ENCODE assay signal across 9 mouse cellular contexts in the genomic region with DNA sequence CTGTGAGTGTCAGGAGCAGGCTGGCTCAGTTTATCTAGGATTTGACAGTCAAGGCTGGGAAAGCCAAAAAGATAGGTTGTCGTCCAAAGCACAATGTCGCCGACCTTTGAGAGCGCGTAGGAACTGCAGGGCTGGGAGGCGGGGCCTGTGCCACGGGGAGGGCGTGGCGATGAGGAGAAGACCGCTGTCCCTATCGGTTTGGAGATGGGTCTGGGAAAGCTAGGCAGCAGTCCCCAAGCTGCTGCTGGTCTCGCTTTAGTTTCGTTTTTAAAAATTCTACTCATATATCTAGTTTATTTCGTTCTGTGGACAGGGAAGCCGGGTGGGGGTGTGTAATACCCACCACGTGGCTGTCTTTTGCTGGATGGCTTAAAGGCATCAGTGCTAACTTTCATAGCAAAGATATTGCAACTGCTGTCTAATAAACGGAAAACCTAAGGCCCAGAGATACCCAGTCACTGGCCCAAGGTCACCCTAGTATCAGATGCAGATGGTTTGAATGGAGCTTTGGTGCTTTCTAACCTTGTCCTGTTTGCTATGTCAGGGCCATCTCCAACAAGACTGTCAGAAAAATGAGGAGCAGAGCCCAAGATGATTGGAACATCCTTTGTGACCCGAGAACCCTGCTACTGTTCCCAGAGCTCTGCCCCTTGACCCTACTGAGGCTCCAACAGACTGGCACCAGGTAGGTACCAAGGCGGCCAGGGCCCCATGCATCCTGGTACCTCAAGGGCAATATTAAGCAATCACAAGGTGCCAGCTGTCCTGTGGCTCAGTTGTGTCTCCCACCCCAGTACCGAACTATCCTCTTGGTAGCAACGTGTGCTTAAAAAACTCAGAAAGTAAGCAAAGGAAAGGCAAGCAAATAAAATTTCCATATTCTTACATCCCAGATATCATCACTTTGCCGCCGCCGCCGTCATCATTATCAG. TPM values are rescaled to one million over a fixed set of nuclear protein-coding genes. Genes with fewer than 3 reads are reported as not detected.
DNase-seq lines count a peak whose midpoint lies in the region; ATAC-seq and TF ChIP-seq lines count a peak whose summit lies in the region.
"Had no signal": no experiment of that assay in that cellular context is flagged by ENCODE, and none has a peak within 500 bp of the region (broad histone marks: within the 10 kb centered on the region; RNA-seq: fewer than 3 reads in every experiment).

No protein-coding gene starts in this region.

- no peaks in the 10 kb centered on the region for H3K36me3 ChIP-seq in E14TG2a.4 (ENCODE audit: insufficient read depth, low read length)
- no peaks in the 10 kb centered on the region for H3K36me3 ChIP-seq in forebrain, embryonic 10.5 days (replicated peaks)
- H3K36me3 ChIP-seq in neural tube, embryonic 14.5 days (ENCODE audit: control insufficient read depth, insufficient read depth, low read length) = no peaks in the 10 kb centered on the region
- H3K36me3 ChIP-seq in testis, adult 2 months (ENCODE audit: control insufficient read depth, insufficient read depth, low read length) = no peaks in the 10 kb centered on the region

- peak overlapping the region; percentile 4; the same call in 1 of the 2 replicates for H3K9ac ChIP-seq in neural tube, embryonic 14.5 days (replicated peaks; ENCODE audit: low read depth, low read length)

- intact Hi-C loops in heart, postnatal 10 days (cut with DNase I) = loop anchor here (1.0 to 5.0 kb wide), 5 partner anchors 16 to 423 kb away; no protein-coding TSS in a partner anchor

- no peak for TF ChIP-seq POLR2A in testis, adult 2 months (IDR thresholded peaks at IDR 0.05; ENCODE audit: control insufficient read depth, low read depth, low read length)

- peak; percentile 78 for DNase-seq in c-Kit-negative CD71-positive TER-119-positive erythroid progenitor cells, embryonic 14.5 days (ENCODE audit: low read depth, low spot score)
- peak; percentile 68 for DNase-seq in forebrain, embryonic 10.5 days (ENCODE audit: extremely low spot score, low spot score)
- DNase-seq in heart, postnatal 10 days = peak; percentile 91 to 93
- peak; percentile 85 to 94 for DNase-seq in kidney, postnatal 36 days
- DNase-seq in lung, adult 18-20 months = peak; percentile 83 to 87

- 24% methylated on average over 25 of the region's 25 CpGs for WGBS in forebrain, embryonic 10.5 days
- WGBS in neural tube, embryonic 14.5 days = 25% methylated on average over 25 of the region's 25 CpGs

- peaks cover 23% of the 10 kb centered on the region for H3K4me1 ChIP-seq in E14TG2a.4 (replicated peaks; ENCODE audit: low read depth, low read length)
- peaks cover 20% of the 10 kb centered on the region for H3K4me1 ChIP-seq in forebrain, embryonic 10.5 days
- peaks cover 11% of the 10 kb centered on the region for H3K4me1 ChIP-seq in neural tube, embryonic 14.5 days (ENCODE audit: control insufficient read depth, insufficient read depth, low read length)
- H3K4me1 ChIP-seq in testis, adult 2 months (ENCODE audit: control insufficient read depth, insufficient read depth, low read length) = peaks cover 15% of the 10 kb centered on the region

- H3K4me2 ChIP-seq in neural tube, embryonic 14.5 days (ENCODE audit: low read depth, low read length) = peak overlapping the region; percentile 66

- H3K9me3 ChIP-seq in E14TG2a.4 (ENCODE audit: low read length) = peaks cover 3% of the 10 kb centered on the region; the same call in 1 of the 2 replicates
- peaks cover 3% of the 10 kb centered on the region; the same call in 1 of the 2 replicates for H3K9me3 ChIP-seq in forebrain, embryonic 10.5 days
- no peaks in the 10 kb centered on the region for H3K9me3 ChIP-seq in neural tube, embryonic 14.5 days (ENCODE audit: control insufficient read depth, low read length)

- H3K27ac ChIP-seq in forebrain, embryonic 10.5 days = no peak overlapping the region
- H3K27ac ChIP-seq in neural tube, embryonic 14.5 days (ENCODE audit: low read depth, low read length) = no peak overlapping the region
- no peak overlapping the region for H3K27ac ChIP-seq in testis, adult 2 months (ENCODE audit: control insufficient read depth, insufficient read depth, low read depth, low read length)

- ATAC-seq in neural tube, embryonic 14.5 days (ENCODE audit: low read depth) = peak; percentile 58; the same call in 1 of the 2 replicates

- no peak; the same call in none of the 2 replicates for TF ChIP-seq CTCF in E14TG2a.4 (conservative IDR thresholded peaks at IDR 0.05; ENCODE audit: low read length)
- peak; percentile 17; the same call in 1 of the 2 replicates for TF ChIP-seq CTCF in testis, adult 2 months (IDR thresholded peaks at IDR 0.05; ENCODE audit: control insufficient read depth, insufficient read depth, insufficient replicate concordance, low read depth, low read length)

- peak overlapping the region; percentile 57 for H3K4me3 ChIP-seq in E14TG2a.4 (replicated peaks; ENCODE audit: low read length)
- peak overlapping the region; percentile 44 for H3K4me3 ChIP-seq in forebrain, embryonic 10.5 days
- H3K4me3 ChIP-seq in neural tube, embryonic 14.5 days (ENCODE audit: low read depth, low read length) = peak overlapping the region; percentile 33
- H3K4me3 ChIP-seq in testis, adult 2 months (ENCODE audit: control insufficient read depth, low read depth, low read length) = peak overlapping the region; percentile 32

- peaks cover 55% of the 10 kb centered on the region for H3K27me3 ChIP-seq in E14TG2a.4 (ENCODE audit: insufficient read depth, low read length)
- H3K27me3 ChIP-seq in forebrain, embryonic 10.5 days (ENCODE audit: poor library complexity, severe bottlenecking) = peaks cover 42% of the 10 kb centered on the region
- no peaks in the 10 kb centered on the region; the same call in 1 of the 2 replicates for H3K27me3 ChIP-seq in neural tube, embryonic 14.5 days (ENCODE audit: control insufficient read depth, insufficient read depth, low read length)
- H3K27me3 ChIP-seq in testis, adult 2 months (ENCODE audit: control insufficient read depth, insufficient read depth, low read length) = no peaks in the 10 kb centered on the region

RNA-seq across cellular contexts. Expression of a gene that starts 31.6 kb away (rescaled TPM):
- 11.7 and 12.5 TPM in 2 replicates for polyA plus RNA-seq in forebrain, embryonic 10.5 days (2016; fragmentation: Nextera tagmentation; extraction: Ambion mirVana)
- 1 to 10 TPM; 3.9 to 4.1 TPM for total RNA-seq in heart, postnatal 10 days (2021)
- 2.4 and 2.8 TPM in 2 replicates for polyA plus RNA-seq in neural tube, embryonic 14.5 days (2014; fragmentation: Nextera tagmentation; extraction: Ambion mirVana)
- 6.5 TPM in 2 replicates for polyA plus RNA-seq in testis, adult 2 months (2012; rRNA removed)

RNA-seq across cellular contexts. Expression of a gene that starts 40.5 kb away (rescaled TPM):
- not detected in 2 replicates for polyA plus RNA-seq in forebrain, embryonic 10.5 days (2016; fragmentation: Nextera tagmentation; extraction: Ambion mirVana)
- 10 to 100 TPM; 77.5 to 93.1 TPM for total RNA-seq in heart, postnatal 10 days (2021)
- not detected in 2 replicates for polyA plus RNA-seq in neural tube, embryonic 14.5 days (2014; fragmentation: Nextera tagmentation; extraction: Ambion mirVana)
- not detected in 2 replicates for polyA plus RNA-seq in testis, adult 2 months (2012; rRNA removed)
- total RNA-seq: left cerebral cortex, adult 8-10 months had no signal

RNA-seq across cellular contexts. Expression of a gene that starts 47.6 kb away (rescaled TPM):
- polyA plus RNA-seq in forebrain, embryonic 10.5 days (2016; fragmentation: Nextera tagmentation; extraction: Ambion mirVana) = 2.8 and 2.9 TPM in 2 replicates
- 10 to 100 TPM; 10.1 to 12.4 TPM for total RNA-seq in heart, postnatal 10 days (2021)
- 18.8 and 23.8 TPM in 2 replicates for polyA plus RNA-seq in neural tube, embryonic 14.5 days (2014; fragmentation: Nextera tagmentation; extraction: Ambion mirVana)
- polyA plus RNA-seq in testis, adult 2 months (2012; rRNA removed) = 132 and 136 TPM in 2 replicates

RNA-seq across cellular contexts. Expression of a gene that starts 54.1 kb away (rescaled TPM):
- polyA plus RNA-seq in forebrain, embryonic 10.5 days (2016; fragmentation: Nextera tagmentation; extraction: Ambion mirVana) = 180 and 184 TPM in 2 replicates
- total RNA-seq in heart, postnatal 10 days (2021) = 100 to 1,000 TPM; 102 to 105 TPM
- polyA plus RNA-seq in neural tube, embryonic 14.5 days (2014; fragmentation: Nextera tagmentation; extraction: Ambion mirVana) = 112 and 127 TPM in 2 replicates
- polyA plus RNA-seq in testis, adult 2 months (2012; rRNA removed) = 24.0 and 30.9 TPM in 2 replicates

RNA-seq across cellular contexts. Expression of a gene that starts 55.8 kb away (rescaled TPM):
- polyA plus RNA-seq in forebrain, embryonic 10.5 days (2016; fragmentation: Nextera tagmentation; extraction: Ambion mirVana) = 1.5 and 1.9 TPM in 2 replicates
- 10 to 100 TPM in 1 of 2 experiments, 1 to 10 TPM in 1; 9.3 to 10.8 TPM for total RNA-seq in heart, postnatal 10 days (2021)
- 5.2 and 7.4 TPM in 2 replicates for polyA plus RNA-seq in neural tube, embryonic 14.5 days (2014; fragmentation: Nextera tagmentation; extraction: Ambion mirVana)
- polyA plus RNA-seq in testis, adult 2 months (2012; rRNA removed) = 109 and 113 TPM in 2 replicates
